Mouse (Mus musculus) CH12.LX (cell line): ENCODE data around the gene Epha6. TPM values are rescaled to one million over a fixed set of nuclear protein-coding genes. Genes with fewer than 3 reads are reported as not detected.
"Not testable (repeated sequence)": the region's sequence is repeated elsewhere in the genome, so short reads cannot be mapped to it uniquely, and the experiment has no call there.

ENCODE experiments used
- DNase-seq: peaks from one replicate; pipeline ENCODE4 v3.0.0-alpha.2; 2013; ENCODE audit errors: extremely low read depth
- H3K27ac ChIP-seq: 2 replicates; pipeline ENCODE4 v1.5.1; 2012; ENCODE audit warnings: low read depth, mild to moderate bottlenecking, control low read depth, moderate library complexity; ENCODE audit not compliant: insufficient read depth
- H3K27me3 ChIP-seq: replicated peaks from 2 replicates; pipeline ENCODE3; 2012; ENCODE audit warnings: inconsistent platforms
- H3K36me3 ChIP-seq, 2 experiments: replicated peaks in 1 of 2; 2 replicates each; pipeline versions ENCODE3 to v1.6.1; 2012; ENCODE audit warnings: inconsistent platforms in 1 of 2, low read length in 1 of 2, mild to moderate bottlenecking in 1 of 2, mixed read lengths in 1 of 2, moderate library complexity in 1 of 2; ENCODE audit not compliant: control insufficient read depth in 1 of 2, insufficient read depth in 1 of 2
- H3K4me1 ChIP-seq, 2 experiments: 2 replicates each; pipeline ENCODE4 v1.6.1; 2012; ENCODE audit warnings: inconsistent platforms in 1 of 2, moderate library complexity in 1 of 2; ENCODE audit not compliant: insufficient read depth in 2 of 2, control insufficient read depth in 1 of 2
- H3K4me2 ChIP-seq: 2 replicates; pipeline ENCODE4 v1.6.1; 2012; ENCODE audit warnings: low read depth, mild to moderate bottlenecking, control low read depth; ENCODE audit not compliant: poor library complexity, insufficient read depth, severe bottlenecking
- H3K4me3 ChIP-seq, 3 experiments: fragments of 150-350 bp in 1 of 3; sonication (generic) in 1 of 3; replicated peaks in 1 of 3; 2 replicates each; pipeline versions ENCODE3 to v1.5.1; 2011 to 2012; ENCODE audit warnings: low read depth in 2 of 3, low read length in 2 of 3, mild to moderate bottlenecking in 2 of 3, moderate library complexity in 2 of 3, control low read depth in 1 of 3, improper control_type of control experiment in 1 of 3, inconsistent platforms in 1 of 3, mixed read lengths in 1 of 3; ENCODE audit not compliant: poor library complexity in 1 of 3
- H3K79me2 ChIP-seq: replicated peaks from 2 replicates; pipeline ENCODE4 v1.6.1; 2012; ENCODE audit warnings: mild to moderate bottlenecking, moderate library complexity; ENCODE audit not compliant: control insufficient read depth, poor library complexity, insufficient read depth, severe bottlenecking; ENCODE audit errors: extremely low read depth
- H3K9ac ChIP-seq: 2 replicates; pipeline ENCODE4 v1.6.1; 2012; ENCODE audit warnings: low read depth, mild to moderate bottlenecking, control low read depth, moderate library complexity; ENCODE audit not compliant: insufficient read depth
- H3K9me3 ChIP-seq: replicated peaks from 2 replicates; pipeline ENCODE3; 2012; ENCODE audit warnings: low read length, inconsistent platforms, mixed read lengths
- BHLHE40 ChIP-seq: IDR thresholded peaks from 2 replicates; pipeline ENCODE4 v1.6.1; 2011; ENCODE audit warnings: mild to moderate bottlenecking, low read depth, low read length, improper control_type of control experiment
- CHD2 ChIP-seq: IDR thresholded peaks from 2 replicates; pipeline ENCODE4 v1.6.1; 2011; ENCODE audit warnings: low read length, improper control_type of control experiment
- EP300 ChIP-seq: IDR thresholded peaks from 2 replicates; pipeline ENCODE4 v1.6.1; 2011; ENCODE audit warnings: low read length, improper control_type of control experiment
- GABPA ChIP-seq: IDR thresholded peaks from 2 replicates; pipeline ENCODE4 v1.6.1; 2012; ENCODE audit warnings: low read depth, low read length, improper control_type of control experiment, inconsistent platforms; ENCODE audit not compliant: insufficient replicate concordance
- IRF4 ChIP-seq: IDR thresholded peaks from 2 replicates; pipeline ENCODE4 v1.6.1; 2014; ENCODE audit warnings: low read depth, mild to moderate bottlenecking, inconsistent platforms, low read length, improper control_type of control experiment
- JUN ChIP-seq: IDR thresholded peaks from 2 replicates; pipeline ENCODE4 v1.6.1; 2011; ENCODE audit warnings: low read depth, mild to moderate bottlenecking, low read length, improper control_type of control experiment, moderate library complexity; ENCODE audit not compliant: insufficient read depth
- KAT2A ChIP-seq: IDR thresholded peaks from 2 replicates; pipeline ENCODE4 v1.6.1; 2012; ENCODE audit warnings: low read length, improper control_type of control experiment, inconsistent platforms; ENCODE audit not compliant: insufficient replicate concordance
- MAFK ChIP-seq: IDR thresholded peaks from 2 replicates; pipeline ENCODE4 v1.6.1; 2011; ENCODE audit warnings: low read length, improper control_type of control experiment; ENCODE audit not compliant: insufficient replicate concordance
- MAX ChIP-seq: IDR thresholded peaks from 2 replicates; pipeline ENCODE4 v1.6.1; 2011; ENCODE audit warnings: low read length, improper control_type of control experiment
- MAZ ChIP-seq: IDR thresholded peaks from 2 replicates; pipeline ENCODE4 v1.6.1; 2012; ENCODE audit warnings: low read depth, mild to moderate bottlenecking, inconsistent platforms, low read length, improper control_type of control experiment, moderate library complexity
- NELFE ChIP-seq: IDR thresholded peaks from 2 replicates; pipeline ENCODE4 v1.6.1; 2011; ENCODE audit warnings: low read depth, low read length, improper control_type of control experiment
- NRF1 ChIP-seq: IDR thresholded peaks from 2 replicates; pipeline ENCODE4 v1.6.1; 2014; ENCODE audit warnings: low read depth, mild to moderate bottlenecking, inconsistent platforms, low read length, improper control_type of control experiment, moderate library complexity
- PAX5 ChIP-seq: IDR thresholded peaks from 2 replicates; pipeline ENCODE4 v1.6.1; 2012; ENCODE audit warnings: low read length, inconsistent platforms, mixed read lengths
- SIN3A ChIP-seq: IDR thresholded peaks from 2 replicates; pipeline ENCODE4 v1.6.1; 2012; ENCODE audit warnings: low read length, improper control_type of control experiment, inconsistent platforms
- SMC3 ChIP-seq: IDR thresholded peaks from 2 replicates; pipeline ENCODE4 v1.6.1; 2011; ENCODE audit warnings: low read depth, low read length, improper control_type of control experiment
- USF1 ChIP-seq: IDR thresholded peaks from 2 replicates; pipeline ENCODE4 v1.6.1; 2014; ENCODE audit warnings: low read depth, mild to moderate bottlenecking, inconsistent platforms, low read length, improper control_type of control experiment
- ZMIZ1 ChIP-seq: IDR thresholded peaks from 2 replicates; pipeline ENCODE4 v1.6.1; 2012; ENCODE audit warnings: low read depth, mild to moderate bottlenecking, inconsistent platforms, low read length, improper control_type of control experiment
- dilution Hi-C: fragments of 300-500 bp; cut with MboI; formaldehyde crosslinking; loops from 2 replicates; pipeline ENCODE4 v1.14.3; 2020; ENCODE audit warnings: low sequenced_read_pairs; ENCODE audit not compliant: extremely low pct_unique_long_range_greater_than_20kb, extremely low pct_ligation_motif_present
- in situ Hi-C: fragments of 300-500 bp; cut with MboI; formaldehyde crosslinking; loops from 3 replicates; pipeline ENCODE4 v1.14.3; 2019; ENCODE audit warnings: low sequenced_read_pairs, low pct_ligation_motif_present, low pct_unique_long_range_greater_than_20kb, mixed read lengths
- polyA plus RNA-seq: library from polyadenylated mRNA; unstranded; fragments of >175 nt; gene quantifications from 2 replicates; pipeline ENCODE4 v1.2.1, GENCODE M21; 2012; ENCODE audit warnings: low read depth; ENCODE audit not compliant: insufficient read length
- total RNA-seq, 2 experiments: library from RNA; depleted of rRNA; stranded (reverse); fragments of 300-350 nt in 1 of 2; fragments of >200 nt in 1 of 2; gene quantifications; 2 replicates each; pipeline ENCODE4 v1.2.3; 2012 to 2014

Gene Epha6
- total and polyA plus RNA-seq, 3 experiments = not detected

GRCm38 (mm10) chr16:59832468-59832867 lies 772.9 kb downstream of the Epha6 start:
- Histone ChIP-seq H3K4me3 (no peak overlapping the region), H3K36me3 (no peaks in the 10 kb centered on the region), H3K27ac (no peak overlapping the region), H3K27me3 (no peaks in the 10 kb centered on the region), H3K4me1 (peaks cover 0 to 5% of the 10 kb centered on the region in 2 experiments; a peak in 1 of 4 replicates), H3K4me2 (no peak overlapping the region), H3K9me3 (no peaks in the 10 kb centered on the region), H3K79me2 (no peaks in the 10 kb centered on the region), H3K9ac (no peak overlapping the region)
- in situ Hi-C loops = no loop called here
- TF ChIP-seq USF1 = no peak
- no peak for TF ChIP-seq MAFK
- no peak for TF ChIP-seq IRF4
- no peak for DNase-seq
- dilution Hi-C loops = no loop called here

GRCm38 (mm10) chr16:59829655-59830054 lies 775.7 kb downstream of the Epha6 start:
- in situ Hi-C loops = no loop called here
- Histone ChIP-seq H3K27me3 (no peaks in the 10 kb centered on the region), H3K36me3 (no peaks in the 10 kb centered on the region), H3K9me3 (no peaks in the 10 kb centered on the region), H3K4me2 (peak overlapping the region; percentile 54), H3K4me3 (no peak overlapping the region), H3K4me1 (peaks cover 0 to 8% of the 10 kb centered on the region in 2 experiments; a peak in 2 of 4 replicates), H3K27ac (no peak overlapping the region), H3K9ac (no peak overlapping the region), H3K79me2 (no peaks in the 10 kb centered on the region)
- TF ChIP-seq PAX5 (no peak), NELFE (no peak), JUN (no peak), CHD2 (no peak), GABPA (no peak), ZMIZ1 (no peak), SMC3 (no peak), NRF1 (no peak), BHLHE40 (no peak), MAFK (no peak), MAZ (no peak), MAX (no peak), KAT2A (no peak), IRF4 (no peak), SIN3A (no peak), EP300 (no peak)
- DNase-seq = no peak
- dilution Hi-C loops = no loop called here

- H3K4me1 ChIP-seq, H3K9me3 ChIP-seq, H3K9ac ChIP-seq, dilution Hi-C loops, H3K36me3 ChIP-seq, DNase-seq, H3K4me2 ChIP-seq, H3K27me3 ChIP-seq, H3K27ac ChIP-seq, H3K4me3 ChIP-seq, in situ Hi-C loops, H3K79me2 ChIP-seq: not testable (repeated sequence)
These were observed 805.5 kb downstream of the Epha6 start for GRCm38 (mm10) chr16:59799790-59800189.
